Mouse (Mus musculus) heart, adult 9 months (tissue): Measurements from ENCODE around the gene Smad9.
A peak's percentile ranks its signal among the peaks of the same experiment; 100 is the strongest.
"Not testable (repeated sequence)": the region's sequence is repeated elsewhere in the genome, so short reads cannot be mapped to it uniquely, and the experiment has no call there.

ENCODE experiments used
- DNase-seq, 2 experiments: peaks; one replicate each; pipeline ENCODE4 v3.0.0; 2022; ENCODE audit warnings: low spot score in 2 of 2

Smad9 gene

DNA sequence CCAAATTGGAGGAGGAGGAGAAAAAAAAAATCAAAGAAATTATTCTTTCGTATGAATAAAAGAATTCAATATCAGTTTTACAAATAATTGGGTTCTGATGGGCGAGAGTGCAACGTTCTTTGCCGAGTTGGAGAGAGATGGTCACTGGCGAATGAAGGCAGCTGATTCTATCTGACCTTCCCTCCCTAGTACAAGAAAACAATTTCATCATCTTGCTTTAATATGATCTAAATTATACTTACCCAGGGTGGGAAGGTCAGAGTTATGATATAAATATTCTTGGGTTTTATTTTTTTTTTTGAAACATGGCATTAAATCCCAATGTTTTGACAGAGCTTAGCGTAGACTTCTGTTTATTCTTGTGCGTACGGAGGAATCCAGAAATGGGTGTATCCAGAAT lies 2.1 kb downstream of the Smad9 start:
- DNase-seq, result no peak

DNA sequence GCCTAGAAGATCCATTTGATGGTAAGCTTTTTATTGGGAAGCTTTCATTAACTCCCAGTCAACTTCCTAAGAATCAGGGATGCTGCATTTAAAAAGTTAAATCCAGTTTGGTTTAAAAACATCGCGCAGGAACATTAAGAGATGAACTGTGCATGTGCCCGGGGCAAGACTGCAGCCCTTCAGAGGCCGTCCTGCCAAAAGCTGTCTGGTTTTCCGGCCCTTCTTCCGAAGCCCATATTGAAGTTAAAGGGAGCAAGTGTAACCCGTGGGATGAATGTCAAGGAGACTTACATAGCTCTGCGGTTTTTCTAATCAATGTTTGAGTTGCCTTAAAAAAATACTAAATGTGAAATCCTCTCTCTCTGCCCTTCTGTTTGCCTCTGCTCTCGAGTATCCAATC lies 3.8 kb downstream of the Smad9 start:
- DNase-seq, result no peak

DNA sequence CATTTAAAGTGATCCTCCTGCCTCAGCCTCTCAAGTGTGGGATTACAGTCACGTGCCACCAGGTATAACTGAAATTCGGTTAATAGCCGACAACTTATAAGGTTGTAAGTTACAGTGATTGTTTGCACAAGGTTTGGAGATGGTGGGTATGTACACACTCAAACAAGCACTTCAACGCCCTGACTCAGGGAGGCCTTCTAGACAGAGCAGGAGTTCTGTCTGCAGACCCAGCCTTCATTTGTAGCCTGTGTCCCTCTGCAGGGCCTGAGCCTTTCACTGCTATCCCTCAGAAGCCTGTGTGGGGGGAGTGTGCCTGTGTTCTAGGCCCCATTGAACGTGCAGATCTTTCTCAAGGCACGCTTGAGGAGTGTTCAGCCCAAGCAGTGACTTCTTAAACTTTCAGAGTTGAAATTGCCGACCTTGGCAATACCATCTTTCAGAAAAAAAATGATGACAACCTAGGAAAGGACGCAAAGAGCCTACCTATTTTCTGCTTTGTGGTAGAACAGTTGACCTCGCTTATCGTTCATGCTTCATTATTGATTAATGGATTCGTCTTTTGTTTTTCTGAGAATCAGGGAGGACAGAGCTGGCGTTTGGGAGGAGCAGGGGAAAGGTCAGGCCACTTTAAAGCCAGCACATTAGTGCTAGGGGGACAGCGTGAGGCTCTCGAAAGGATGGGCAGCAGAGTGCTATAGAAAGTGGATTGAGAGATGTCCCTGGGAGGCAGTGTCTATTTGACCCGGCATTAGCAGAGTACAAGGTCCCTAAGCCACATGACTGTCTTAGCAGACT lies 5.1 kb downstream of the Smad9 start:
- DNase-seq, result no peak

DNA sequence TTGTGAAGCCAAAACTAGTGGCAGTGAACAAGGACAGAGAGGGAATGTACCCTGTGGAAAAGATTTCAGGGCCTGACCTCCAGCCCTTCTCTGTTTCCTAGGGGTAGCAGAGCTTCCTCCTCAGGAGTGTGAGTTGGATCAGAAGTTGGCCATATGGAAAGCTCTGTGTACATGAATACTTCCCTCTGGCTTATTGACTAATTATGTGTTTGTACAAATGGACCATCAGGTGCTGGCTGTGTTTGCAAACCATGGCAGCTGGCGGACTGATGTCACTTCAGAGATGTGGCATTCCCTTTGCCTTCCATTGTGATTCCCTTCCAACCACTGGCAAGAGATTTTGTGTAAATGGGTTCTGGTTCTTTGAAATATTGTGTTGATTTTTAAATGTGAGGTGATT lies 5.9 kb downstream of the Smad9 start:
- DNase-seq, result no peak

DNA sequence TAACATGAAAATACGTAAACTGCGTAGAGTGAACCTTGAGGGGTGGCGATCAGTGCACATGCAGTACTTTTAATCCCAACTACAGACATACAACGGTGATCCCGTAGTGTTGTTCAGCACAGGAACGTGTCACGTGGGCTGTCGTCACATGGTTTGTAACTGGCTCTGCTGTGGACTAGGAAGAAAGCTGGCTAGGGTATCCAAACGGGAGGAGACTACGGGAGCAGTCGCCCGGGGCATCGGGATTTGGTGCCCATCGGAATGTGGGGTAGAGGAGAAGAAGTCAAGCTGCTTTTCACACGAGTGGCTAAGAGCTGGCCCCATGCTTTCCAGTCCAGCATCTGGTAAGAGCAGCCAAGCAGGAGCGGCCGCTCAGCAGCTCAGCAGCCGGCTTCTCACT lies 9.0 kb downstream of the Smad9 start:
- DNase-seq, result peak; percentile 16 to 33

DNA sequence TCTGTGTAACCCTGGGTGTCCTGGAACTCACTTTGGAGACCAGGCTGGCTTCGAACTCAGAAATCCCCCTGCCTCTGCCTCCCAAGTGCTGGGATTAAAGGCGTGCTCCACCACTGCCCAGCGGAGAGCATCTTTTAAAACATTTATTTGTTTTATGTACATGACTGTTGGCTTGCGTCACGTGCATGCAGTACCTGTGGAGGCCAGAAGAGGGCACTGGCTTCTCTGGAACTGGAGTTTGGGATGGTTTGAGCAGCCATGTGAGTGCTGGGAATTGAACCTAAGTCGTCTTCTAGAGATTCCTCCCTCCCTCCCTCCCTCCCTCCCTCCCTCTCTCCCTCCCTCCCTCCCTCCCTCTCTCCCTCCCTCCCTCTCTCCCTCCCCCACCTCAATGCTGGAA lies 10.1 kb downstream of the Smad9 start:
- DNase-seq, result not testable (repeated sequence)

DNA sequence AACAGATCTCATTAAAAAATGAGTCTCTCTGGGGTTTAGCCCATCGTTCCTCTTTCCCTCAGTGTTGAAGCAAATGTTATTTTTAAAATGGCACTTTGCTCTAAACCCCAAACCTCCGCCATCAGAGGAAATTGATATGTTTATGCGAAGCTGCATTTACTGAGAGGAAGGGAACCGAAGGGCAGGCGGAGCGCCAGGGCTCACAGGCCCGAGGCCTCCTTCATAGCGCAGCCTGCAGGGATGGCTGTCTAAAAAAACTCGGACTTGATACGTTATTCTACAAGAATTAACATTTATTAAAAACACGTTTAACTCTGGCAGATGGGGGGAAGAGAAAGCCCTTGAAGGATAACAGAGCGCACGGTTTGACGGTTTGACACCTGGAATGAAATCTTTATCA lies 10.7 kb downstream of the Smad9 start:
- no peak for DNase-seq

DNA sequence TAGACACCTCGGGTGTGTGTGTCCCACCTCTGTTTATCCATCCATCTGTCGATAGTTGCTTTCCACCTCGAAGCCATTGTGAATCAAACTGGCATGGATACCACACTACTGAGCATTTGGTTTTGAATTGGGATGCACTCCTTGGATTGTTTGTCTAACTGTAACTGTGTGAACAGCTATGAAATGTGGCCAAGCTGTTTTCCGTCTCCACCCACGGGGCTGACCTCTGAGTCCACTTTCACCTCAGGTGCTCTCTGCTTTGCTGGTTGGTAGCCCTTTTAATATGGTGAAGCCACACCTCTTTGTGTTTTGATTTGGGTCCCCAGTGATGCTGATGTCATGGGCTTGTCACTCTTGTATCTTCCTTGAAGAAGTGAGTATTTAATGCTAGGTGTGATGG lies 11.4 kb downstream of the Smad9 start:
- no peak for DNase-seq

DNA sequence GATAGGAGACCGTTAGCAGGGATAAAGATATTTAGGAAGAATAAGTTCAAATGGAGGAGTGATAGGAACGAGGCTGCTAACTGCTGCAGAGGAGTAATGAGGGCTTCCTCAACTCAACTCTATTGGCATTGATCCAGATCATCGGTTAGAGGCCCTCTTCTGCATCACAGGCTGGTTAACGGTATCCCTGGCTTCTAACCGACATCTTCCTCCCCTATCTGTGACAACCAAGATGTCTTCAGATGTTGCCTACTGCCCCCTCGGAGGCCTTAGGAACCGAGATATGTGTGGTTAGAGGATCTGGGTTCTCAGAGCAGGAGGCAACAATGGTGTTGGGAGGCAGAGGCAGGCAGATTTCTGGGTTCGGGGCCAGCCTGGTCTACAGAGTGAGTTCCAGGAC lies 13.2 kb downstream of the Smad9 start:
- no peak for DNase-seq

DNA sequence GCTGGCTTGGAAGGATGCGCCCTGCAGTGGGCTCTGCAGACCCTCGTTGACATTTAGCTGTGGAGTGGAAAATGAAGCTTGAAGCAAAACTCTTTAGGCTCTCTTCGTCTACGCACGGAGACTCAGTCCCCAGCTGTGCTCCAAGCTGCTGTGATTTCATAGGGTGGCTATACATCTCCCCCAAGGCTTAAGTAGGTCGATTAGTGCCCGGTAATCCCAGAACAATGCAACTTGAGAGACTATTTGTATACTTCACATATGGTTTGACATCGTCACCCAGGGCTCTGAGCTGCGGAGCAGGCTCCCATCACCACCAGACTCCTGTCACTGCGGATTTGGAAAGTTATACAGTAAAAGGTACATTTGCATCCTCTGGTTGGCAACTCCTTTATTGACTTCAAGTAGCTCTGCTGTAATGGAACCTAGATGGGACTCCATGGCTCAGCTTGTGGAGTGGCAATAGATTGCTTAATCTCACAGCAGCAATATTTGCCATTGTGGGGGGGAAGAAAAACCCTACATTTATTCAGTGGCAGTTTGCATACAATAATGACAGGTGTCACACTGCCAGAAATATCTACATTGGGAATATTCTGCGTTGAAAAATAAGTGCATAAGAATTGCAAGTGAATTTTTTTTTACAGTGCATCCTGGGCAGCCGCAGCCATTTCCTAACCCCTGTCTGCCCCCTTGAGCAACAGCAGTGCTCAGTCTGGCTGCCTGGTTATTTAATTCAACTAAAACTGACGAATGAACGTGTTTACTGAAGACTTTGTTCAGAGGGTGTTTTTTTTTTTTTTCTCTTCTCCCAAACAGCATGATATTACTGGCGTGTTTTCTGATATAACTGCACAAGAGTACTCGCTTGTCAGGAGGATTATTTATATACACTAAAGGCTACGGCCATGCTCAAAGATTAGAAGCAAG lies 14.2 kb downstream of the Smad9 start:
- no peak for DNase-seq

DNA sequence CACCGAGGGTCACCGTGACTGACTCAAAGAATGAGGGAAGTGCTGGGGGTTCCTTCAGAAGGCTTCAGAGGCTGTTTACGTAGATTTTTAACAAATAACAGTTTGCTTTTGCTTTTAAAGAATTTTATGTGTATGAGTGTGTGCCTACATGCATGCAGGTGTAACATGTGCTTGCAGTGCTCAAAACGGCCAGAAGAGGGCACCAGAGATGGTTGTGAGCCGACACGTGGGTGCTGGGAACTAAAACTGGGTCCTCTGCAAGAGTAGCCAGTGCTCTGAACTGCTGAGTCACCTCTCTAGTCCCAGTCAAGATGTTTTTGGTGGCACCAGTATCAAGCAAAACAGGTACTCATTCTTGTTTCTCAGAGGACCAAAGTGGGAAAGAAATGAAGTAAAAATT lies 18.2 kb downstream of the Smad9 start:
- DNase-seq, result no peak

DNA sequence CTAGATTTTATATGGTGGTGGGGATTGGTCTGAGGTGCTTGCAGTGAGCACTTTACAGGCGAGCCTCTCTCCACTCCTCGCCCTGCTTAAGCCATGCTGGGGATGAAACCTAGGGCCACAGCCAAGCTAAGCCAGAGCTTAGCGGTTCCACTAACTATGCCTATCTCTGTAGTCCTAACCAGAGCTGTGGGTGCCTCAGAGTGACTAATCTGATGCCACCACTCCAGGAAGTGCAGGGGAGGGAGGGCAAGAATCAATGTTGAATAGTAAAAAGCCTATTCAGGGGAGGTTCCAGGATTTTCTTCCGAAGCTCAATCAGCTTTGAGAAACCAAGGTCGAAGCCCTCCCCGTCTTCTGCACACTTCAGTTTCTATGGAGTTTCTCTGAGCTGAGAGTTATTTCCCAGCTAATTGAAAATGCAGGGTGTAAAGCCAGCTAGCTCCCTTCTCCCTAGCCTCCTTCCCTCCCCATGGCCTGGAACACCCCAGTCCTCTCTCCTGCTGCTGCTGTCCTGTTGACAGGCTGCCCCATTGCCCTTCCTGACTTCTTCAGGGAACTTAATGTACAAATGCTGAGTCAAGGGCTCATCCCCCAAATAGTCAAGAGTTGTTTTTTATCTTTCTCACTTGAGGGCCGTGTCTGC lies 20.7 kb downstream of the Smad9 start:
- no peak for DNase-seq

DNA sequence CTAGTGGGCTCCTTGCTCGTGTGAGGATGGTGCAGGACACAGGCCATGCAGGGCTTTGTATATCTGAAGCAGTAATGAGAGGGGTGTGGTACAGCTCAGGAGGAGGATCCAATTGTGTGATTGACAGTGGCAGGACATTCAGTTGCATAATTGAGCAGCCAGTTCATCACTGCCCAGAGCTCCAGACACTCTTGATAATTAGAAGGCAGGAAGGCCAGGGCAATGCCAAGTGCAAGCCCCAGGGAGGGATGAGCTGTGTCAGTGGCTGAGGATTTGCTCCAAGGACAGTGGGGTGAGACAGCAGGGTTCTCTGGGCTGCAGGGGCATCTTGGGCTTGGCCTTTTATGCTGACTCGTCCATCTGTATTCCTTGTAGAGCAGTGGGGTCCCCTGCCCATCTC lies 35.2 kb downstream of the Smad9 start:
- no peak for DNase-seq

DNA sequence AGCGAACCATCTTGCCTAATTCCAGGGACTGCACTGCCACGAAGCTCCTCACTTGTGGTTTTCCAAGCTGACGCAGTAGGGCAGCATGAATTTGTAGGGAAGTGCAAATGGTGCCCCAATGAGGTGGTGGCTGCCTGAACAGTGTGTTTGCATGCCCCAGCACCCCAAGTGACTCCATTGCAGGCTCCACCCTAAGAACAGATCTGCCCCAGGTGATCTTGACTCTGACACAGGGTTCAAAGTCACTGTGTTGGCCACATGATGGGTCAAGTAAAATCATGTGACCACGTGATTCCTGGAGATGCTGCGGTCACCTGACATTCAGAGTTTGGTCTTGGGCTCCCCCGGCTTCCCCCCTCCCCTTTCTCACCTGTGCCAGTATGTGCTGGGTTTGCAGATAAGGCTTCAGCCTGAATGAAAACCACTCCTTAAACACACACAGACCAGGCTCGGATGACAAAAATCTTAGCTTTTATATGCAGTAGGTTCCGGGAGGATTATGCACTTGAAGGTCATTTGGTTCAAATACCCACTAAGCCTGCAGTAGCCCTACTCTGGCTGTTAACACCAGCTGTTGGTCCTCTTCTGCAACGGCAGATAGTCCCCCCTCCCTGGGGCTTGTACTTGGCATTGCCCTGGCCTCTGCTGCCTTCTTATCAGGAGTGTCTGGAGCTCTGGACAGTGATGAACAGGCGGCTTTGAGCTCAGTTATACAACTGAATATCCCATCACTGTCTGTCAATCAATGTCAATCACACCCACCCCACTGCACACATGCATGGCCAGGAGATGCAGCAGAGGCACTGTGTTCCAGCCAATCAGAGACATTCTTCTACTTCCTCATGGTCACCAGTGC lies 36.7 kb downstream of the Smad9 start:
- DNase-seq, result no peak

DNA sequence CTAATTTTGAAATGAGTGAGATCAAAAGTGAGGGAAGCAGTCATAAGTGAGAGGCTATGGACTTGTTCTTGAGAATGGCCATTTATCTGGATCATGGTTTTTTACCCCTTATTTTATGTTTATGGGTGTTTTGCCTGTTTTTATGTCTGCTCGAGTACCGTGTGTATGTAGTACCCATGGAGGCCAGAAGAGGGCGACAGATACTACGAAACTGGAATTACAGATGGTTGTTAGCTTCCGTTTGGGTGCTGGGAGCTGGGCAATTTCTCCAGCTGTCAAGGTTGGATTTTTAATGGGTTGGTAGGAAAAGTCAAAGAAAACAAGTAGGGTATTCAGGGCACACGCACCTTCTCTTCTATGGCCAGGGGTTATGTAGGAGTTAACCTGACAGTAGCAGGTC lies 38.4 kb downstream of the Smad9 start:
- no peak for DNase-seq

DNA sequence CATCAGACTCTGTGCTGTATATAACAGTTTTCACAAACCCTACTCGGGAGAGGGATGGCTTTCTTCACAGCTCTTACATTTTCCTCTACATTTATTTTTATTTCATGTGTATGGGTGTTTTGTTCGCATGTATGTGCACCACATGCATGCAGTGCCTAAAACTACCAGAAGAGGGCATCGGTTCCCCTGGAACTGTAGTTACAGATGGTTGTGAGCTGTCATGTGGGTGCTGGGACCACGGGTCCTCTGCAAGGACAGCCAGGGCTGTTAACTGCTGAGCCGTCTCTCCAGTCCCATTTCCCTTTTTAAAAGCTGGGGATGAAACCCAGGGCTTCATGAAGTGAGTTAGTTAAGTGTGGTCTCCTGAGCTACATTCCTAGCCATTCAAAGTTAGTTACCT lies 40.0 kb downstream of the Smad9 start:
- no peak for DNase-seq

DNA sequence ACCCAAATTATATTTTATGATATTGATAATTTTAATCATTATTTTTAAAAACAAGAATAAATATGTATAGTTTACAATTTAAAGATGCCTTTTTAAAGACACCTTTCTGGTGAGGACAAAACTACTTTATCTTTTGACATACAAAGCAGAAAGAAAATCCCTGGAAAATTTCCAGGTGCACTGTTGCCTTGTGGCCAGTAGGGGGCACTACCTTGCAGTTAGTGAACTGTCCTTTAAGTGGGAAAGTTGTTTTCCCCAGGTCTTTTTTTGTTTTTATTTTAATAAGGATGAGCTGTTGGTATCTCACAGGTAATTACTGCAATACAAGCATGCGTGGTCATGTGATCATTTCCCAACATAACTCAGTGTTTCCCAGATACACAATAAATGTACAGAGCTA lies 40.4 kb downstream of the Smad9 start:
- no peak for DNase-seq

DNA sequence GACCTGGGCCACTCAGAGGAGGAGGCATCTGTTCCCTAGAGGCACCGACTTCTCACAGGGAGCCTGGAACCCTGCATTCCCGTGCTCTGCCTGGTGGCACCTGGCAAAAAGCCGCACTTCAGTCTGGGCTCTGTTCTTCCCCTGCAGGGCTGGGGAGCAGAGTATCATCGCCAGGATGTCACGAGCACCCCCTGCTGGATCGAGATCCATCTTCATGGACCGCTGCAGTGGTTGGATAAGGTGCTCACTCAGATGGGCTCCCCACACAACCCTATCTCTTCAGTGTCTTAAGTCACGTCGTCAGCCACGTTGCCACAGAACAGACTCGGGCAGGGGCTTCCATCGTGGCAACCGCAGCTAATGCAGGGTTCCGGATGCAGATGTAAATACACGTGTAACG lies 41.8 kb downstream of the Smad9 start:
- peak in 1 of 2 experiments; percentile 6 for DNase-seq

DNA sequence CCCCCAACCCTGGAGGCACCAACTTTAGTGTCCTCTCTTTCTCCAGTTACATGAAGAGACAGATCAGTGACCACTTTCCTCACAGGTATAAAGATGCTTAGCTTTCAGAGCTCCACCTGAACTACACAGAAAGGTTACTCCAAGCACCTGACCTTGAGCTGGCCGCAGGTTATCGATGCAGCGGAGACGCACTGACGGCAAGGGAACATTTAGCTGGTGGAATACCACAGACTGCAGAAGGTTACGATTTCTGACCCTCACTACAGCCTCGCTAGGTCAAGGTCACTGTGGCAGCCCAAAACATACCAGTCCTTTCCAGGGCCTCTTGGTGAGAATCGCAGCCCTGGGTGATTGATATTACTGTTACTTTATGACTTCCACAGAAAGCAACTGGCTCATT lies 48.3 kb downstream of the Smad9 start:
- DNase-seq, result no peak

DNA sequence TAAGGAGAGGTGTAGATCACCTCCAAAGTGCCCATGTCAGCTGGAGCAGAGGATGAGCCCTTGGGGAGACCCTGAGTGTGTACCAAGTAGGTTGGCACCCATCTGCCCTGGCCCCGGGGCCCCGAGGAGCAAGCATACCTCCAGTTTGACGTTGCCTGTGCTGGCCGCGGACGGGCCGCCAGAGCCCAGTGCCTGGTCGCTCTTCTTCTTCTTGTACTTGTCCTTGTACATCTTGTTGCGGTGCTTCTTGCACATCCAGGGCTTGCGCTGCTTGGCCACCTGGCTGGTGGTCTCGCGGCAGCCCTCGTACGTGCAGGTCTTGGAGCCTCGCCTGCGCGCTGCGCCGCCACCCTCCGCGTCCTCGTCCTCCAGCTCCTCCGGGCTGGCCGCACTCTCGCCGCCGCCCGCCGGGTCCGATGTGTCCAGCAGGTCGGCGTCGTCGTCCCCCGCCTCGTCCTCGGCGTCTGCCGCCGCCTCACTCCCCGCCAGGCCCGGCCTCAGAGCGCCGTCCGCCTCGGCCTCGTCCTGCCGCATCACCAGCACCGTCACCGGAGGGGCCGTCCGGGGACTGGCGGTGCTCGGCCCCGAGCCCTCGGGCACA lies 51.8 kb downstream of the Smad9 start:
- DNase-seq, result peak in 1 of 2 experiments; percentile 9

DNA sequence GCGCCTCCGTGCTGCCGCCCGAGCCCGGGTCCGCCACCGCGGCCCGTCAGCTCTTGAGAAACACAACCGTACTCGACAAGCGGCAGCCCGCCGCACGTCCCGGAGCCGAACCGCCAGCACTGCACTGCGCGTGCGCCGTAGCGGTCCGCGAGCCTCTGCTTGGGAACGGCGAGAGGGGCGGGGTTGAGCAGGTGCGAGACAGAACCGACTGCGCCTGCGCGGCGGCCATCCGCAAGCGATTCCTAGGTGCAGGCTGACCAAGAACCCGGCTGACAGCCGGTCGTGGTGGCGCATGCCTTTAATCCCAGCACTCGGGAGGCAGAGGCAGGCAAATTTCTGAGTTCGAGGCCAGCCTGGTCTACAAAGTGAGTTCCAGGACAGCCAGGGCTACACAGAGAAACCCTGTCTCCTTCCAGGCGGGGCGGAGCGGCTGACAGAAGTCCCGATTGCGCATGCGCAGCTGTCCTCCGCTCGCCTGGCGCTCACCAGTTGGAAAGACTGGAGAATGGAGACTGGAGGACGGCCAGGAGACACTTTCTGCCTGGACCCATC lies 52.4 kb downstream of the Smad9 start, which contains the start of gene Rfxap:
Rfxap (minus strand) TSS at position 126 of the 552 bp plus-strand sequence.
- DNase-seq, result peak; percentile 92 to 96
